Mouse (Mus musculus): ENCODE data around the gene Hes1. TPM values are rescaled to one million over a fixed set of nuclear protein-coding genes. Genes with fewer than 3 reads are reported as not detected.

Hes1 gene
- polyA plus RNA-seq, 1 experiment from 2014 or later = 9.4 TPM

GRCm38 (mm10) chr16:30056906-30057305 is 7.3 kb upstream of the Hes1 start:
- no peak overlapping the region for H3K4me2 ChIP-seq (ENCODE audit: low read length)
- ATAC-seq = peak; percentile 46; the same call in 1 of the 2 replicates
- H3K27ac ChIP-seq (ENCODE audit: low read length) = no peak overlapping the region
- WGBS = 82% methylated on average over 2 of the region's 2 CpGs
- no peak overlapping the region for H3K9ac ChIP-seq (ENCODE audit: low read depth, low read length)
- H3K9me3 ChIP-seq (replicated peaks; ENCODE audit: control insufficient read depth, low read length, poor library complexity, severe bottlenecking) = no peaks in the 10 kb centered on the region
- no peak overlapping the region for H3K4me3 ChIP-seq (ENCODE audit: low read depth, low read length)
- peaks cover 30% of the 10 kb centered on the region for H3K27me3 ChIP-seq (ENCODE audit: control insufficient read depth, insufficient read depth, low read depth, low read length)
- H3K4me1 ChIP-seq (ENCODE audit: control insufficient read depth, insufficient read depth, low read length) = no peaks in the 10 kb centered on the region
- H3K36me3 ChIP-seq (ENCODE audit: control insufficient read depth, insufficient read depth, low read length) = no peaks in the 10 kb centered on the region

DNA sequence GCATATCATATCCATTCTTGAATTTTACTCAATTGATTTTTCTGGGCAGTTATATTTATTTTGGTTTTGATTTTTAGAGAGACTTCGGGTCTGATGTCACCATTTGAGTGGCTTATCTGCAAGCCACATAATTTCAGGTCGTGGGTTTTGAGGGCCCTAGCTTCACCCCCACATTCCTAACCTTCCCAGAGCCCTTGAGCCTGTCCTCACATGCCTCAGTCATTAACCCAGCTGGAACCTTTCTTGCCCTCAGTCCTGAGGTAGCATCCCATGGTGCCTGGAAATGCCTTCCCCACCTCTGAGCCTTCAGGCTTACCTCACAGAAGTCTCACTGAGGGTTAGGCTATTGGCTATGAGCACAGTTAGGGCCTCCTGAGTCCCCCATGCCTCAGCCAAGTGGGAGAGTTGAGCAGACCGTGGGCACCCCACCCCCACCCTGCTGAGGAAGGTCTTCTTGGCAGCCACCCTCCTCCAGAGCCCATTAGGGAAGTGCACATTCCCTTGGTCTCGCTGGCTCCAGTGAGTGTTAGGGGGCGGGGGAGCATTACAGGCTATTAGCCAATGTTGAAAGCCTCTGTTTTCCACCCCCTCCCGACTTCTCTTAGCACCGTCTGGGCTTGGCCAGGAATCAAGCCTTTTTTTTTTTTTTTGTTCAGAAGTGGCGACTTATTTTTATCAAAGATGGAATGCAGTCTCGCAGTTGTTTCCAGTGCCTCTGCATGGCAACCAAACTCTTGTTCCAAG is 5.0 kb upstream of the Hes1 start:
- Histone ChIP-seq H3K9me3 (replicated peaks; ENCODE audit: control insufficient read depth, low read length, poor library complexity, severe bottlenecking) (no peaks in the 10 kb centered on the region), H3K36me3 (ENCODE audit: control insufficient read depth, insufficient read depth, low read length) (no peaks in the 10 kb centered on the region), H3K9ac (ENCODE audit: low read depth, low read length) (no peak overlapping the region), H3K4me3 (ENCODE audit: low read depth, low read length) (no peak overlapping the region), H3K27me3 (ENCODE audit: control insufficient read depth, insufficient read depth, low read depth, low read length) (peaks cover 36% of the 10 kb centered on the region), H3K4me1 (ENCODE audit: control insufficient read depth, insufficient read depth, low read length) (peaks cover 5% of the 10 kb centered on the region), H3K4me2 (ENCODE audit: low read length) (no peak overlapping the region), H3K27ac (ENCODE audit: low read length) (no peak overlapping the region)
- peak; percentile 23; the same call in 1 of the 2 replicates for ATAC-seq
- WGBS = 21% methylated on average over 9 of the region's 9 CpGs

DNA sequence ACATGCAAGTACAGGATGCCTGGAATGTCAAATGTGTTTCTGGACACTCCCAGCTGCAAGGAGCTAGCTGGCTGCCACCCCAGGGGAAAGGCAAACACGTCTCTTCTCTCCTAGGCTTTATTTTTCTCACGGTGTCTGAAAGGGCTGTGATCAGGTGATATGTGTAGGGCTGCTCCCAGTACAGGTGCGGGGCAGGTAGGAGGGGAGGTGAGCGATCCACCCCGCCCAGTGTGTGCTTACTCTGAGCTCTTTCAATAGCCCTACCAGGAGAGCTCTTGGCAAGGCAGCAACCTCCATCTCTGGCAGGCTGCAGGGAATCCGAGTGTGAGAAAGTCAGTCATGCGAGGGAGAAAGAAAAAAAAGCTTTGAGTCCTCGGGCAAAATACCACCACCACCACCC is 3.8 kb upstream of the Hes1 start:
- H3K4me1 ChIP-seq (ENCODE audit: control insufficient read depth, insufficient read depth, low read length) = peaks cover 8% of the 10 kb centered on the region
- no peaks in the 10 kb centered on the region for H3K36me3 ChIP-seq (ENCODE audit: control insufficient read depth, insufficient read depth, low read length)
- H3K9ac ChIP-seq (ENCODE audit: low read depth, low read length) = no peak overlapping the region
- no peak overlapping the region for H3K27ac ChIP-seq (ENCODE audit: low read length)
- H3K4me3 ChIP-seq (ENCODE audit: low read depth, low read length) = no peak overlapping the region
- no peaks in the 10 kb centered on the region for H3K9me3 ChIP-seq (replicated peaks; ENCODE audit: control insufficient read depth, low read length, poor library complexity, severe bottlenecking)
- WGBS = 6% methylated on average over 8 of the region's 8 CpGs
- peaks cover 32% of the 10 kb centered on the region for H3K27me3 ChIP-seq (ENCODE audit: control insufficient read depth, insufficient read depth, low read depth, low read length)
- no peak for ATAC-seq
- no peak overlapping the region for H3K4me2 ChIP-seq (ENCODE audit: low read length)

- Histone ChIP-seq H3K4me3 (ENCODE audit: low read depth, low read length) (peak overlapping the region; percentile 55), H3K27me3 (ENCODE audit: control insufficient read depth, insufficient read depth, low read depth, low read length) (peaks cover 29% of the 10 kb centered on the region), H3K4me2 (ENCODE audit: low read length) (peak overlapping the region; percentile 95), H3K9me3 (replicated peaks; ENCODE audit: control insufficient read depth, low read length, poor library complexity, severe bottlenecking) (no peaks in the 10 kb centered on the region), H3K36me3 (ENCODE audit: control insufficient read depth, insufficient read depth, low read length) (no peaks in the 10 kb centered on the region), H3K27ac (ENCODE audit: low read length) (no peak overlapping the region), H3K9ac (ENCODE audit: low read depth, low read length) (peak overlapping the region; percentile 51; the same call in 1 of the 2 replicates), H3K4me1 (ENCODE audit: control insufficient read depth, insufficient read depth, low read length) (peaks cover 26% of the 10 kb centered on the region)
- ATAC-seq = no peak
- 21% methylated on average over 12 of the region's 12 CpGs for WGBS
Observed at GRCm38 (mm10) chr16:30062242-30063030, 1.7 kb upstream of the Hes1 start.

- Histone ChIP-seq H3K4me1 (ENCODE audit: control insufficient read depth, insufficient read depth, low read length) (peaks cover 26% of the 10 kb centered on the region), H3K27me3 (ENCODE audit: control insufficient read depth, insufficient read depth, low read depth, low read length) (peaks cover 30% of the 10 kb centered on the region), H3K9ac (ENCODE audit: low read depth, low read length) (peak overlapping the region; percentile 51), H3K4me3 (ENCODE audit: low read depth, low read length) (peak overlapping the region; percentile 55), H3K9me3 (replicated peaks; ENCODE audit: control insufficient read depth, low read length, poor library complexity, severe bottlenecking) (no peaks in the 10 kb centered on the region), H3K36me3 (ENCODE audit: control insufficient read depth, insufficient read depth, low read length) (no peaks in the 10 kb centered on the region), H3K4me2 (ENCODE audit: low read length) (peak overlapping the region; percentile 95), H3K27ac (ENCODE audit: low read length) (peak overlapping the region; percentile 74)
- ATAC-seq = peak; percentile 44
- WGBS = under 1% methylated on average over 59 of the region's 82 CpGs
Observed at GRCm38 (mm10) chr16:30063121-30063881, 883 bp upstream of the Hes1 start.

DNA sequence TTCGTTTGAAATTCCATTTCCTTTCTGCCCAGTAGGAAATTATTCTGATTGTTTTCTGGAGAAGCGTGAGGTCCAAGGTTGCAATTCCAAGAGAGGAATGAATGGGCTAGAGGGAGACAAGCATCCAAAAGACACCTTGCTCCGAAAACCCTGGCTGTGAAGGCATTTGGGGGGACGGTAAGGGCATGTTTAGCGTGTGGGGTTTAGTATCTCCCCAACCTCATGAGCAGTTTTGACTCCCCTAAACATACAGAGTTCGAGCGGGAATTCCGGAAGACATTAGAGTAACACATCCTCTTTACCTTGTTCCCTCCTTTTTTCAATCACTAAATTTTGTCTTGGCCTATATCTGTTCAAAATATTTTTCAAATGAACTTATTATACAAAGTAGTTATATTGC is 429 bp downstream of the Hes1 start:
- Histone ChIP-seq H3K4me1 (ENCODE audit: control insufficient read depth, insufficient read depth, low read length) (peaks cover 30% of the 10 kb centered on the region), H3K36me3 (ENCODE audit: control insufficient read depth, insufficient read depth, low read length) (no peaks in the 10 kb centered on the region)

DNA sequence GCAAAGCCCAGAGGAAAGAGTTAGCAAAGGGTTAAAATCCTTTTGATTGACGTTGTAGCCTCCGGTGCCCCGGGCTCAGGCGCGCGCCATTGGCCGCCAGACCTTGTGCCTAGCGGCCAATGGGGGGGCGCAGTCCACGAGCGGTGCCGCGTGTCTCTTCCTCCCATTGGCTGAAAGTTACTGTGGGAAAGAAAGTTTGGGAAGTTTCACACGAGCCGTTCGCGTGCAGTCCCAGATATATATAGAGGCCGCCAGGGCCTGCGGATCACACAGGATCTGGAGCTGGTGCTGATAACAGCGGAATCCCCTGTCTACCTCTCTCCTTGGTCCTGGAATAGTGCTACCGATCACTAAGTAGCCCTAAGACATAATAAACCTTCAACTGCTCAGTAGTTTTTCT is 893 bp downstream of the Hes1 start:
- H3K4me2 ChIP-seq (ENCODE audit: low read length) = peak overlapping the region; percentile 95
- H3K9ac ChIP-seq (ENCODE audit: low read depth, low read length) = no peak overlapping the region
- peaks cover 27% of the 10 kb centered on the region for H3K27me3 ChIP-seq (ENCODE audit: control insufficient read depth, insufficient read depth, low read depth, low read length)
- peak overlapping the region; percentile 55; the same call in 1 of the 2 replicates for H3K4me3 ChIP-seq (ENCODE audit: low read depth, low read length)
- no peak overlapping the region for H3K27ac ChIP-seq (ENCODE audit: low read length)
- peak; percentile 44; the same call in 1 of the 2 replicates for ATAC-seq
- no peaks in the 10 kb centered on the region for H3K36me3 ChIP-seq (ENCODE audit: control insufficient read depth, insufficient read depth, low read length)
- peaks cover 35% of the 10 kb centered on the region for H3K4me1 ChIP-seq (ENCODE audit: control insufficient read depth, insufficient read depth, low read length)
- no peaks in the 10 kb centered on the region for H3K9me3 ChIP-seq (replicated peaks; ENCODE audit: control insufficient read depth, low read length, poor library complexity, severe bottlenecking)
- under 1% methylated on average over 21 of the region's 21 CpGs for WGBS

More for the DNA sequence above, 429 bp downstream of the Hes1 start:
- under 1% methylated on average over 8 of the region's 8 CpGs for WGBS
- Histone ChIP-seq H3K27me3 (ENCODE audit: control insufficient read depth, insufficient read depth, low read depth, low read length) (peaks cover 27% of the 10 kb centered on the region), H3K9ac (ENCODE audit: low read depth, low read length) (no peak overlapping the region), H3K4me3 (ENCODE audit: low read depth, low read length) (peak overlapping the region; percentile 55), H3K9me3 (replicated peaks; ENCODE audit: control insufficient read depth, low read length, poor library complexity, severe bottlenecking) (no peaks in the 10 kb centered on the region), H3K4me2 (ENCODE audit: low read length) (peak overlapping the region; percentile 95), H3K27ac (ENCODE audit: low read length) (peak overlapping the region; percentile 74; the same call in 1 of the 2 replicates)
- no peak for ATAC-seq

DNA sequence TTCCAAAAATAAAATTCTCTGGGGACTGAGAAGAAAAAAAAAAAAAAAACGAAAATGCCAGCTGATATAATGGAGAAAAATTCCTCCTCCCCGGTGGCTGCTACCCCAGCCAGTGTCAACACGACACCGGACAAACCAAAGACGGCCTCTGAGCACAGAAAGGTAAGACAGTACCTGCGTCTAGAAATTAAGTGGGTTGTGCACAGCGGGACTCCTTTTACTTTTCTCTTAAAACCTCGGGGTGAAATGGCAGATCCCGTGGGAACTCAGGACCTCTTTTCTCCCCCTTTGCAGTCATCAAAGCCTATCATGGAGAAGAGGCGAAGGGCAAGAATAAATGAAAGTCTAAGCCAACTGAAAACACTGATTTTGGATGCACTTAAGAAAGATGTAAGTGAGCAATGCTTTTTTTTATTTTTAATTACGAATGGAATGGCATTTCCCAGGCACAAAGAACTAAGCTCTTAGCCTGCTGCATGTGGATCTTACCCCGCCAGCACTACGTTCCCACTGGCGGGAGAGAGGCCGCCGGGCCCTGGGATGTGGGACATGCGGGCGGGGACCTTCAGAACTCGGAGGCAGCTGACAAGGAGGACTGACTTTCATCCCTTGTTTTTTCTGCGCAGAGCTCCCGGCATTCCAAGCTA is 1.5 kb downstream of the Hes1 start:
- Histone ChIP-seq H3K4me3 (ENCODE audit: low read depth, low read length) (peak overlapping the region; percentile 55), H3K9me3 (replicated peaks; ENCODE audit: control insufficient read depth, low read length, poor library complexity, severe bottlenecking) (no peaks in the 10 kb centered on the region), H3K27me3 (ENCODE audit: control insufficient read depth, insufficient read depth, low read depth, low read length) (peaks cover 27% of the 10 kb centered on the region), H3K4me2 (ENCODE audit: low read length) (peak overlapping the region; percentile 82), H3K4me1 (ENCODE audit: control insufficient read depth, insufficient read depth, low read length) (peaks cover 41% of the 10 kb centered on the region), H3K36me3 (ENCODE audit: control insufficient read depth, insufficient read depth, low read length) (no peaks in the 10 kb centered on the region), H3K27ac (ENCODE audit: low read length) (peak overlapping the region; percentile 53), H3K9ac (ENCODE audit: low read depth, low read length) (peak overlapping the region; percentile 56)
- WGBS = under 1% methylated on average over 21 of the region's 21 CpGs
- ATAC-seq = no peak
